Mouse (Mus musculus) activated CD4-positive, CD25-positive, alpha-beta regulatory T cell, adult 4 months (primary cell): Measurements from ENCODE around the gene Ankrd27. TPM values are rescaled to one million over a fixed set of nuclear protein-coding genes. Genes with fewer than 3 reads are reported as not detected.

Experiments used
- polyA plus RNA-seq, 2 experiments: library from polyadenylated mRNA; unstranded; fragments of 100-300 nt; shearing (Covaris generic); gene quantifications; one replicate each; pipeline ENCODE4 v1.2.1; 2017

The Ankrd27 gene
- polyA plus RNA-seq, 2 experiments from 2014 or later, result 36.5 to 46.8 TPM

Other genes starting within 250 kb of the Ankrd27 start
- gene Faap24, start 189.4 kb upstream of the Ankrd27 start, polyA plus RNA-seq, result 10 to 100 TPM; 28.4 to 33.7 TPM
- gene Cep89, start 189.2 kb upstream of the Ankrd27 start, polyA plus RNA-seq, result 10 to 100 TPM; 11.8 to 15.1 TPM
- not detected for gene Slc7a9, start 137.4 kb upstream of the Ankrd27 start, polyA plus RNA-seq
- gene Tdrd12, start 48.5 kb upstream of the Ankrd27 start, polyA plus RNA-seq, result not detected
- gene Nudt19, start 29.9 kb upstream of the Ankrd27 start, polyA plus RNA-seq, result 10 to 100 TPM; 49.0 to 58.6 TPM
- under 1 TPM in 1 of 2 experiments, not detected in 1; 0.08 TPM for gene Rgs9bp, start 662 bp upstream of the Ankrd27 start, polyA plus RNA-seq
- 10 to 100 TPM; 56.8 to 86.6 TPM for gene Pdcd5, start 61.3 kb downstream of the Ankrd27 start, polyA plus RNA-seq
- 10 to 100 TPM; 28.4 to 37.8 TPM for gene Dpy19l3, start 168.2 kb downstream of the Ankrd27 start, polyA plus RNA-seq
- gene Zfp507, start 216.8 kb downstream of the Ankrd27 start, polyA plus RNA-seq, result 1 to 10 TPM; 4.6 to 6.8 TPM